Mouse (Mus musculus): ENCODE data around the gene Epo.

DNA sequence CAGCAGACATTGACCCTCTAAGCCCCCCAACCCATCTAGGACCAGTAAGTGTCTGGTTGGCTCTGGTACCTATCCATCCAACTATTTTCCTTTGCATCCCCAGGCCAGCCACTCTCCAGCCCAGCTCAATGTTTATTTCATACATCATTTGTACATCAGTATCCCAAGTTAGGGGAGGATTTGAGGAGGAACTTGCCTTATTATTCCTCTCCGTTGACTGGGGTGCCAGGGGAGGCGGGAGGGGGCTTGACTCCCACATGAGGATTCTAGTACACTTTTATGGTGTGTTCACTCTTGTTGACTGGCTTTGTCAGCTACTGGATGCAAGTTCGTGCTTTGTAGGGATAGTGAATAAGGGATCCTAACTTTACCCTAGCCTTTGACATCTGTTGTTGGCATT, 21.3 kb downstream of the Epo start:
- TF ChIP-seq POLR2A (IDR thresholded peaks at IDR 0.05; ENCODE audit: borderline replicate concordance, insufficient read depth, low read length) (no peak), CTCF (IDR thresholded peaks at IDR 0.05; ENCODE audit: borderline replicate concordance, insufficient read depth, low read depth, low read length) (no peak)

Measured in cerebellum, adult 2 months (tissue).